Mouse (Mus musculus) layer of hippocampus, postnatal 10 days (tissue): ENCODE results near the gene Rmdn3. TPM values are rescaled to one million over a fixed set of nuclear protein-coding genes. Genes with fewer than 3 reads are reported as not detected.

Source experiments
- DNase-seq, 2 experiments: peaks; one replicate each; pipeline ENCODE4 v3.0.0; 2021; ENCODE audit warnings: low spot score in 2 of 2
- long read RNA-seq: library from polyadenylated mRNA; stranded (forward); transcript quantifications from one replicate; pipeline ENCODE4 v2.0.0, GENCODE M21; 2023
- total RNA-seq, 2 experiments: library from RNA; stranded (reverse); gene quantifications; 2 replicates each; pipeline ENCODE4 v1.2.3; 2021

The Rmdn3 gene
- total RNA-seq: 10 to 100 TPM; 43.0 to 51.9 TPM
- long read RNA-seq, transcript Rmdn3-201 (13 exons, 2,249 nt): major isoform, 44 of 48 reads
- long read RNA-seq, partial matches to known transcripts: 1 of 48 reads
- long read RNA-seq, other reads (novel, unspliced or antisense): 3 of 48 reads

DNA sequence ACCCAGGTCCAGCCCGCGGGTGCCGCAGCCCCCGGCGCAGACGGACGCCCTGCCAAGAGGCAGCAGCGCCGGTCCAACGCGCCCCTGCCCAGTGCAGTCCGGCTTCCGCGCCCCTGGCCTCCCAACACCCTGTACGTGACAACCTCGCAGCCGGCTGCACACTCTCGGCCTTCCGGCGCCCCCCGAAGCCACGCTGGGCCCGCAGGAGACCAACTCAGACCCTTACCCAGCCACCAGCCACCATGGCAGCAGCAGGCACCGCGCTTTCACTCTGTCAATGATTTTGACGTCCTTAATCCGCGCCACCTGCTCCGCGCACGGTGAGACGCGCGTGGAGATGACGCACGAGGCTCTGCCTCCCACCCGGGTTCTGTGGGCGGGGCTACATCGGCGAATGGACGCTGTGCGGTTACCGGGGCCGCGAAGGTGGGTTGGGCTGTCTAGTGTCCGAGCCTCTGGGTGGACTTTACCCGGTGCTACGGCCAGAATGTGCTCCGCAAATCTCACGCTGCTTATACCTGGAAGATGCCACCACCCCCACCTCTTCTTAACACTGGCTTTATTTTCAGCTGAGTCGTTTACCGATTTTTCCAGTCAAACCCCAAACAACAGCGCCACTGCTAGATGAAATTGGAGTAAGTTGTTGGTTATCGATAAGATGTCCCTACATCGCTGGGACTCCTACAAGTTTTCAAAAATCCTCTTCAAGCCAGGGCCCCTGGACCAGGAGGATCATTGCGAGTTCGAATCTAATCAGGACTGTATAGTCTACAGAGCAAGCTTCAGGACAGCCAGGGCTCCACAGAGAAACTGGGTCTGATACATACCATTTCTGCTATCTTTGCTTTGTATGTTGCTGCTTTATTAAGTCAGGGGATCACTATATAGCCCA, at the start of gene Rmdn3:
Rmdn3 (minus strand) TSS at position 354 of the 892 bp plus-strand sequence.
- peak; percentile 97 for DNase-seq

- DNase-seq: no peak
Measured at GRCm38 (mm10) chr2:119203871-119204460, 47.1 kb upstream of the Rmdn3 start.

- peak in 1 of 2 experiments; percentile 21 for DNase-seq
Measured at GRCm38 (mm10) chr2:119202914-119203453, 46.1 kb upstream of the Rmdn3 start.

DNA sequence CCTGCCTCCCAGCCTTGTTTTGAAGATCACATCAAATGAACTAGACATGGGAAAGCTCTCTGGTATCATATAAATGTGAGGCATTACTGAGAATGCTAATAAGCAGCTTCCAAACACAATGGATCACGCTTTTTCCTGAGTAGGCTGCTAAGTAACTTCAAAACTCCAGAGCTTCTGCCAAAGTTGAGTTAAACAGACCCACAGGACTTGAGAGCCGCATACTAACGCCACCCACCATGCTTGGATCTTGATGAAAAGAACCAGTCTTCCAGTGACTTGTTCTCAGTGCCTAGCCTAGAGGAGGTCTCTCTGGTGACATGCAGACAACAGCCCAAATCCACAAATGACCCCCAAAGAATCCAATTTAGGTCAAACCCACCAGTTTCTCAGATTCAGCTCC, 42.1 kb upstream of the Rmdn3 start:
- DNase-seq: no peak

- no peak for DNase-seq
Measured at GRCm38 (mm10) chr2:119198049-119198448, 41.2 kb upstream of the Rmdn3 start.

GRCm38 (mm10) chr2:119197493-119197892, 40.7 kb upstream of the Rmdn3 start:
- no peak for DNase-seq

- DNase-seq: no peak
Measured at GRCm38 (mm10) chr2:119196316-119197108, 39.7 kb upstream of the Rmdn3 start.

DNA sequence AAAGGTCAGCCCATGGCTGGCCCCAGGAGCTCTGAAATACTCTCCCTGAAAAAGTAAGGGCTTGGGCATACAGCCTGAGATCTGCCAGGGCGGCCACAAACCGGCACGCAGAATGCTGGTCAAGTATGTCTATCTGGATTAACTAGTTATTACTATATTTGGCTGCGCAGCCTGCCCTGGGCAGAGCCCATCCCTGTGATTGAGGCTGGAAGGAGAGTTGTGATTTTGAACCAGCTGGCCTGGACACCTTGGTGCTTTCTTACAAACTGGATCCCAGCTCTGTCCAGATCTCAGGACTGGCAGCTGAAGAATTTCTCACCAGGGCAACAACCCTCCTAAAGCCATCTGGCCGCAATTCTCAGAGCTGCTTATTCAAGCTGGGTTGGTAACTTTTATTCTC, 37.3 kb upstream of the Rmdn3 start:
- DNase-seq: no peak

DNA sequence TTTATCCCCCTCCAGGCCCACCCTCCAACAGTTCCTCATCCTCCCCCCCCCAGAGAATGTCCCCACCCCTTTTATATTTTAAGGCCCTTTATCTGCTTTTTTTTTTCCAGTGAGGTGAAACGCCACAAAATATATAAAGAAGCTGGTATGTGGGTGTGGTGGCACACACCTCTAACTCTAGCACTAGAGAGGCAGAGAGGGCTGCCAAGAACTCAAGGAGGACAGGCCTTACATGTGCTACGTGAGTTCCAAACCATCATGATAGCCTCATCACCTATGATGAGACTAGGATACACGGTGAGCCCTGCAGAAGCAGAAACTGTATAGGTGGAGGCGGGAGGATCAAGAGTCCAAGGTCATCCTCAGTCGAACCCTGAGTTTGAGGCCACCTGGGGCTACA, 34.1 kb upstream of the Rmdn3 start:
- no peak for DNase-seq

GRCm38 (mm10) chr2:119189029-119189710, 32.3 kb upstream of the Rmdn3 start:
- DNase-seq: peak; percentile 91 to 92

GRCm38 (mm10) chr2:119182914-119183313, 26.1 kb upstream of the Rmdn3 start:
- no peak for DNase-seq

DNA sequence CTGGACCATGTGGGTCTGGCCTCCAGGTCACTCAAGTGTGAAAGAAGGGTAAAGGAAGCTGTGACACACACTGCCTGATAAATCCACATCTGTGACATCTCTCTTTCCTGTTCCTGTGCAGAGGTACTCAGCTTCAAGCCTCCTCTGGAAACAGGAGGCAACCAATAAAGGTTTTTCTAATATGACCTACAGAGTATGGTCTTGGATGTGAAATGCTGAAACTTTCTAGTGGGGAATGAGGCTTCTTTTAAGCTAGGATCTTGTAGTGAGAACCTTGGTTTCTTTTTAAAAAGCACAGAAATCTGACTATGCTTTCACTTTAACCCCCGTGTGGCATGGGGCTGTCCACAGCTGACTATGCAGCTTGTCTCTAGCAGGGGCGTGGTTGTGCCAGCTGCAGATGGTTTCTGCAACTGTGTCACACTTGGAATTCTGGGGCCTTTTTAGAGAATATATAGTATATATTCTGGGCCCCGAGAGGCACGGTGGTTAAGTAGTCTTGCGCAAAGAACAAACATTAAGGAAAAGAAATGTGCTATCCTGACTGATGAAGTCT, 20.6 kb upstream of the Rmdn3 start:
- DNase-seq: no peak

GRCm38 (mm10) chr2:119176761-119177160, 19.9 kb upstream of the Rmdn3 start:
- no peak for DNase-seq

- DNase-seq: no peak
Measured at GRCm38 (mm10) chr2:119175614-119176013, 18.8 kb upstream of the Rmdn3 start.

GRCm38 (mm10) chr2:119174866-119175265, 18.0 kb upstream of the Rmdn3 start:
- DNase-seq: no peak

GRCm38 (mm10) chr2:119173991-119174651, 17.3 kb upstream of the Rmdn3 start, which contains the start of gene Gm14137:
Gm14137 (plus strand) TSS chr2:119174509.
- peak in 1 of 2 experiments; percentile 28 for DNase-seq

- peak in 1 of 2 experiments; percentile 42 for DNase-seq
Measured at GRCm38 (mm10) chr2:119172862-119173576, 16.2 kb upstream of the Rmdn3 start.

- DNase-seq: no peak
Measured at GRCm38 (mm10) chr2:119172446-119172845, 15.6 kb upstream of the Rmdn3 start.

DNA sequence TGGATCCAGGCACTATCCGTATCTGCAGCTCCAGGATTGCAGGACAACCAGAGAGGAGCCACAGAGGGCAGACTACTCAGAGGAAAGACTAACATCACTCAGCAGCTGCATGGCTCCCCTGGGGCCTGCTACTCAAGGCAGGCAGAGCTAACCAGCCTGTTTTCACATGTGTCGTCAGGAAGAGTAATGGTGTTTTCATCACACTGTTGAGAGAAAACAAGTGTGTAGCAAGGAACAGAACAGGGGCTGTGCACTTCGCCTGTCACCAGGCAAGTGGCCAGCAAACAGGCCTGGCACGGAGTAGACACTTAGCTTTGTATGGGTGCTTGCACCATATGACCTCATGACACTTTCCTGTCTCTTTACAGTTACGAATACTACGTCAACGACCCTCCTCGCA, 14.7 kb upstream of the Rmdn3 start:
- no peak for DNase-seq
